ENCODE assay signal across 13 mouse cellular contexts in the genomic region with DNA sequence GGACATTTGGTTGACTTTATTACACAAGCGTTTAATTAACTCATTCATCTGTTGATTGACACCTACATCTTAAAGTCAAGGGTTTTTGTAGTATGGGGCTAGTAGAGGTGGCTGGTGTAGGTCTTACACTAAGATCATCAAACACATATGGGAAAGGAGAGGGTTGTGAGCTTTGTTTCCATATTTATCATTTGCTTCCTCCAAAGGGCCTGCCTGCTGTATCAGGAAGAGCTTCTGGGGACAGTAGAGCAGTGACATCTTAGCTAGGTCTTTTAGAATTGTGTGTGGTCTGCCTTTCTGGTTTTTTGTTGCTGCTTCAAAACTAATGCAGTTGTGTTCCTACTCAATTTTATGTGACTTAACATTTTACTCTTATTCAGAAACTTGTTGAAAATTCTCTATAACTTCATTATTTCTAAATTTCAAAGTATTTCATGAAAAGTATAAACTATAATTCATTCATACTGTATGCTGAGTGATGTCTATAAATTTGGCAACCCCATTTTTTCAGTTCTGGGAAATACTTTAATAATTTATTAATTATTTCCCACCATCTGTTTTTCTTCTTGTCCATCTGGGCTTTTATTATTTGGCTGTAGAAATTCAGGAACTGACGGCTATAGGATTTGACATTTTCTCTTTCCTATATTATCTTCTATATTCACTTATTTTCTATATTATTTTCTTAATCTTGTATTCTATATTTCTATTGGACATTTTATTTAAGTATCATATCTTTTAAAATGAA.
"Had no signal": no experiment of that assay in that cellular context is flagged by ENCODE, and none has a peak within 500 bp of the region (broad histone marks: within the 10 kb centered on the region; RNA-seq: fewer than 3 reads in every experiment).

No protein-coding gene starts in this region.

- H3K27me3 ChIP-seq: limb, embryonic 12.5 days; liver, embryonic 13.5 days; lung, embryonic 15.5 days; midbrain, embryonic 13.5 days; neural tube, embryonic 15.5 days had no signal

- H3K36me3 ChIP-seq: limb, embryonic 12.5 days; liver, embryonic 13.5 days; lung, embryonic 15.5 days; midbrain, embryonic 13.5 days; neural tube, embryonic 15.5 days had no signal

- H3K27ac ChIP-seq: limb, embryonic 12.5 days; liver, embryonic 13.5 days; lung, embryonic 15.5 days; midbrain, embryonic 13.5 days; neural tube, embryonic 15.5 days had no signal

- H3K9ac ChIP-seq: limb, embryonic 12.5 days; liver, embryonic 13.5 days; liver, postnatal 0 days; lung, embryonic 15.5 days; midbrain, embryonic 13.5 days; neural tube, embryonic 15.5 days had no signal

- H3K9me3 ChIP-seq: limb, embryonic 12.5 days; liver, embryonic 13.5 days; lung, embryonic 15.5 days; midbrain, embryonic 13.5 days; neural tube, embryonic 15.5 days had no signal

- H3K4me3 ChIP-seq: limb, embryonic 12.5 days; liver, embryonic 13.5 days; lung, embryonic 15.5 days; midbrain, embryonic 13.5 days; myocyte; neural tube, embryonic 15.5 days had no signal

- DNase-seq: kidney, adult 18-20 months; kidney, postnatal 14 days; liver; liver, embryonic 13.5 days; liver, postnatal 0 days; lung, postnatal 14 days; right cerebral cortex, postnatal 4 days; thymus, postnatal 36 days had no signal

- ATAC-seq: liver, postnatal 0 days; midbrain, embryonic 13.5 days had no signal

- H3K4me1 ChIP-seq: limb, embryonic 12.5 days; liver, embryonic 13.5 days; lung, embryonic 15.5 days; midbrain, embryonic 13.5 days; neural tube, embryonic 15.5 days had no signal

- H3K4me2 ChIP-seq: limb, embryonic 12.5 days; liver, embryonic 13.5 days; lung, embryonic 15.5 days; midbrain, embryonic 13.5 days; neural tube, embryonic 15.5 days had no signal
